Mouse (Mus musculus): ENCODE results near the gene Treml1.

DNA sequence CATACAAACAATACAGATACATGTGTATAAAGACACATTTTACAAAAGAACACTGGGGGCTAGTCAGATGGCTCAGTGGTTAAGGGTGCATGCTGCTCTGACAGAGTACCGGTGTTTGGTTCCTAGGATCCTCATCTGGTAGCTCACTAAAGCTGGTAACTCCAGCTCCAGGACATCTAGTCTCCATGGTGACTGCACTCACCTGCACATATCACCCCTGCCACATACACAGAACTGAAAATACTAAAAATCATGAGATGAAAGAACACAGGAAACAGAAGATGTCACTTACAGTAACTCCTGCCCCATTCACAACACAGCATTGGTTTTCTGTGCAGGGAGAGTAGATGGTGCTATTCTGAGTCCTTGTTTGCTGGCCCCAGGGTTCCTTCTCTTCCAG is 41.0 kb upstream of the Treml1 start:
- TF ChIP-seq CTCF (IDR thresholded peaks at IDR 0.05; ENCODE audit: low read depth) (no peak), EP300 (optimal IDR thresholded peaks at IDR 0.05) (no peak)

Data from stomach, postnatal 0 days (tissue).